Mouse (Mus musculus) liver (tissue): ENCODE data around the gene Sh2b3.
"Not testable (repeated sequence)": the region's sequence is repeated elsewhere in the genome, so short reads cannot be mapped to it uniquely, and the experiment has no call there.

Source experiments
- DNase-seq: peaks from one replicate; pipeline ENCODE4 v3.0.0-alpha.2; 2020; ENCODE audit warnings: mixed read lengths

The Sh2b3 gene

DNA sequence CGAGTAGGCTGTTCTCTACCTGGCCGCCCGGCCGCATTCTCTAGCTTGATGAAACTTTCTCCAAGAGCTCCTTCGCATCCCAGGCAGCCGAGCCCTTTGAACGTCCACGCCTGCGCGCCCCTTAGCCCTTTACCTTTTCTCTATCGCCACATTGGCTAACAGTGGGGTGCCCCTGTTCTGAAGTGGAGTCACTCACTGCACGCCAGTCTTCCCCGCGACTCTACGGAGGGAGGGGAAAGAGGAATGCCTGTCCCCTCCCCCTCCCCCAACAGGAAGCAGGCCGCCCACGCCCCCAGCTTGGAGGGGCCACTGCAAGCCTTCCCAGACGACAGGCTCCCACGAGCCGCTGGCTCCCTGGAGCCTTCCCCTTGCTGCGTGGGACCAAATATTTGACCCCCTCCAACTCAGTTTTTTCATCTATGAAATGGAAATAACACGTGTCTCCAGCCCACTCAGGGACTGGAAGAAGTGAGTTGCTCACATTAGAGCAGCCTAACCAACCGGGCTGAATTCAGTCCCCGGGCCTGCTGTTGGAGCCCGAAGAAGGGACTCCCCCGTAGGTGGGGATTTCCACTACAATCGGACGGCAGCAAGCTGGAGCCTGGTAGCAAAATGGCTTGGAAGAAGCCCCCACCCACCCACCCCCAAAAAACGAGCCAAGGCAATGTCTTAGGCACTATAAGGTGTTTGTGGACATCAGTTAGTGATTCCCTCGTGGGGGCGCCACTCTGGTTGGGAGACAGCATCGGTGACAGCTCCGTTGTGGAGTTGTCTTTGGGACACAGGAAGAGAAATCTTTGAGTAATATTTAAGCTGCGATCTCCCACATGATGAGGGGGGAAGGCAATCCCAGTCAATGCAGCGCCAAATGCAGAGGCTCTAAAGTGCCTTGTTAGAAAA, at the start of gene Sh2b3:
Sh2b3 (minus strand) TSS at position 206 of the 900 bp plus-strand sequence.
- peak; percentile 66 for DNase-seq

DNA sequence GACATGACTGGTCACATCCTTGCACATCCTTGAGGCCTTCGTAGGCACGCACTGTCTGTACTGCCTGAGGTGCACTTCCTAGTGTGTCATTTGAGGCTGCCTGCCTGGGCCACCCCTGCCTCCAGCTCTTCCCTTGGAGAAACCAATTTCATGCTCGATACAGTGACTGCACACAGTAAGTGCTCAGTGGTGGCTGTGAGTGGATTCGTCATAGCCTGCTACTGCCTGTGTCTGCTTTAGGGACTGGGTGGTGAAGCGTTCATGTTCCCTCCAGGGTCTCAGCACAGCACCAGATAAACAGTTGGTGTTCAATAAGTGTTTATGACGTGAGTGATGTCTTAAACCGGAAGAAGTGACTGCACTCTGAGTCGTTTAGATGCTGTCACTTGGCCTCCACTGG, 45.9 kb upstream of the Sh2b3 start:
- DNase-seq: no peak

DNA sequence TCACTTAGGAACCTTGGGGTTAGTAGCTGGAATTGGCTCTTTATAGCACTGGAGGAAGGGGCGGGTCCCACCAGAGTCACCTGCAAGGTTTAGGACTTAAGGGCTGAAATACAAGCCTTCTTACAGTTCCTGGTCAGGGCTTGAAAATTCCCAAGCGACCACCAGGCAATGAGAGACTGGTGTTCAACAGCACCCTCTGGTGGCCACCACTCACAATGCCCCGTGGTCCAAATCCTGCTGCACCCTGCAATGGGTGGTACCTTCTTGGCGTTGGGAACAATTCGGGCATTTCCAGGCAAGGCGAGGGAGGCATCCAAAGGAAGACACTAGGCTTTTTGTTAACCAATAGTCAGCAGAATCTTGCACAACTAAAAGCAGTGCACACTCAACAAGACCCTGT, 41.8 kb upstream of the Sh2b3 start:
- DNase-seq: peak; percentile 38

DNA sequence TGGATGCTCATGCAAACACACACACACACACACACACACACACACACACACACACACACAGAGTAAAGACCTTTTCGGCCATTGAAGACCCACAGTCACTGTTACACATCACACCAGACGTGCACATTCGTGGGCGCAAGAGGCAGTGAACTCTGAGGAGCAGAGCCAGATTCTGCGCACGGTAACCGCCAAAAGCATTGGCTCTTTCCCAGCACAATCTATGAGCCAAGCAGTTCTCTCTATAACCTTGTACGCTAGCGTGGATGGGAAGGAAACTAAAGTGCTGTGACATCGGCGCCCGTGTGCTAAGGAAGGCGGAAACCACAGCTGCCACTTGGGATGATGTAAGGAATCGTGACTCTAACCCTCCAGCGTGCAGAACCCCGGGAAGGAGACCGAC, 41.3 kb upstream of the Sh2b3 start:
- DNase-seq: no peak

DNA sequence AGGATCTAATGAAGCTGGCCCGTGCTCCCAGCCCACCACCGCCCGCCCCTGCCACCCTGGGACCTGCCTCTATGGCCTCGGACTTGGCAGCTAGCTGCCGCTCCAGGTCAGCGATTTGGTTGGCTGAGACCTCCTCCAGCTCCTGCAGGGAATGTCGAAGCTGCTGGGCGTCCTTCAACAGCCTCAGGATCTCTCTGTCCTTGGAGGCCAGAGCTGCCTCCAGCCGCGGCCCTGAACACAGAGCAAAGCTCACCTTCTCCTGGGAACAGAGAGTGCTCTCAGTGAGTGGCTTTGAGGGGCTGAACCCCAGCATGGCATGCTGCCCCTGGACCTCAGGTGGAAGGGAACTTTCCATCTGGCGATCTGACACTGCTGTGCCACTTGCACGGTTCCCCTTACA, 39.5 kb upstream of the Sh2b3 start:
- DNase-seq: no peak

DNA sequence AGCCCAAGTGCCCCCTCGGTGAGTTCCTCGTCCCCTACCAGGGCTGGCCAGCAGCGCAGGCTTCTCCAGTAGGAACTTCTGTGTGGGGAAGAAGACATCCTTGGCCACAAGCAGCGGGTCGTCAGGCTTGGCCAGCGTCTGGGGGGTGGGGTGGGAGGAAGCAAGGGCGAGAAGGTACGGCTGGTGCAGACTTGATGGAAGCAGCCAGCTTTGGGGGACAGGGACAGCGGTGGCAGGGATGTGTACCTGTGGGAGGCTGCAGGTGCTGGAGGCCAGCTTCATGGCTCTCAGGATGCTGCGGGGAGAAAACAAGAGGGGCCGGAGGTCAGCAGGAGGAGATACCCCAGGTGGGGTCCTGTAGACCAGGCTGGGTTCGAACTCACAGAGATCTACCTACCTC, 37.6 kb upstream of the Sh2b3 start:
- no peak for DNase-seq

DNA sequence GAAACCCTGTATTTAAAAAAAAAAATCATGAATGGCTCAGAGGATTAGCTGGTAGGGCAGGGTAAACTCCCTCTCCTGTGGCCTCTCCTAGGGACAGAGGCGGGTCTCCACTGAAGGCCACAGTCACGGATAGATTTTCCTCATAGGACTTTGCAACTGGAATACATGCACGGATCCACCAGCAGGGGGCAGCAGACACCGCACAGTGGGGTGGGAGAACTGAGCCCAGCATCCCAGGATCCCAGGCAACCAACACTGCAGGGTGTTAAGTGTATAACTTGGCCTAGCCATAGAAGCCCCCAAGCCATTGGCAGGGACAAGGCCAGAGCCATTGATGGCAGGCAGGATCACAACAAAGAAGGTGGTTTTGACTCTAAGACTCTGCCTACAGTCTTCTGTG, 34.7 kb upstream of the Sh2b3 start:
- DNase-seq: peak; percentile 77

DNA sequence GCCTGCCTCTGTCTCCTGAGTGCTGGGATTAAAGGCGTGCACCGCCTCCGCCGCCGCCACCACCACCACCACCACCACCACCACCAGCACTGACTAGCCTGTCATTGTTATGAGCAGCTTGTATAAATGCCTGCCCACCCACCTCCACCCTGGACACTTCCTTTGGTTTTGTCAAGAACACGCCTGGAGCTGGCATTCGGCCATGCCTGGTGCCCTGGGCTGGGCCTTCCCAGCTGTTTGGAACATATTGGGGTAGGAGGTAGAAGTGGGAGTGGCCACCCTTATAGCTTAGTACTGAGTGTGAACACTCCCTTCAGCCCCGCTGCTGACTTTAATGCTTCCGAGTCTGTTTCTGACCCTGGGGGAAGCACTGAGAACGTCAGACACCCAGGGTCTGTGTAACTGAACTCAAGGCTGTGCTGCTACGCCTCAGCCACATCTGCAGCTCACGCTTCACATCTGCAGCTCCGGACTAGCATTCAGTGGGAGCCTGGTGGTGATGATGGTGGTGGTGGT, 34.1 kb upstream of the Sh2b3 start:
- no peak for DNase-seq

DNA sequence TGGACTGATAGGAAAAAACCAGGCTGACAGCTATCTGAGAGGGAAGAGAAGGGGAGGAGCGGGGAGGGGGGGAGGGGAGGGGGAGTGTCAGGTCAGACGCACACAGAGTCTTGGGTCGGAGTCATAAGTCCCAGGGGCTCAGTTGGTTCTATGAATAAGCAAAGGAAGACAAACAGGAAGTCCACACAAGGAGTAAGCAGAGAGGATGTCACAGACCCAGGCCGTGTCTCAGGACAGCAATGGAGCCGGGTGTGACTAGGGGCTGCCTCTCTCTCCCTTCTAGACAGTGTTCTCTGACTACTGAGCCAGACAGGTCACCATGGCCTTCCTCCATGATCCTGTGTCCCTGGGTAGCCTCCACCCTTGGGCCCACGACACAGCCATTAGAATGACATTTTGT, 33.4 kb upstream of the Sh2b3 start:
- DNase-seq: no peak

DNA sequence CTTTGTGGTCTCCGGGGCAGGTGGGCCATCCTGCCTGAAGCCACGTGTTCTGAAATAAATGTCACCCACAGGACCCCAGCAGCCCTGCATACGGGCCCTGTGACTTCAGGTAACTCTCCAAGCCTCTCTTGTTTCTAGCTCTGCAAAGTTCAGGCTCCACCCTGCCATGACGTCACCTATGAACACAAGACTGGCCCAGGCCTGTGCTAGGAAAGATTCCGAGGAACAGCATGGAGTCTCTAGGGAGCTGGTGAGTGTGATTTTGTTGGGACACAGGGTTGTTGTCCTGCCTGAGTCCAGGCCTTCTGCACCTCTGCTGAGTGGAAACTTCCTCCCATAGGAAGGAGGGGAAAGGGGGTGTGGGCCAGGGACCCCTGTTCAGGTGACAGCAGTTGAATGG, 30.5 kb upstream of the Sh2b3 start:
- DNase-seq: no peak

DNA sequence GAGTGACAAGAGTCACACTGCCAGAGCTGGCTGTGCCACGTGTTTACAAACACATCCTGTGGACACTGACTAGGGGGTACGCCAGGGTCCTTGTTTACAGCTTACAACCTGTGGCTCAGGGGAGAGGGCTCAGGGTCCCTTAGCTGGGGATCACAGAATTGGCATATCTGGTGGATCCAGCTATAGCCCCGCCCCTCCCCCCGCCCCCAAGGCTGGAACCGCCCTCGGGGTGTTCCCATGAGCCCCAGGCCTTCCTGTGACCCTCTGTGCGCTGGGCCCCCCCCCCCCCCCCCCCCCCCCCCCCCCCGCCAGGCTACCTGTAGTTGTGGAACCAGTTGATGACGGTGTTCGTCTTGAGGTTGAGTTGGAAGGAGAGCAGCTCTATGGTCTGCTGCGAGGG, 26.9 kb upstream of the Sh2b3 start:
- peak; percentile 50 for DNase-seq

DNA sequence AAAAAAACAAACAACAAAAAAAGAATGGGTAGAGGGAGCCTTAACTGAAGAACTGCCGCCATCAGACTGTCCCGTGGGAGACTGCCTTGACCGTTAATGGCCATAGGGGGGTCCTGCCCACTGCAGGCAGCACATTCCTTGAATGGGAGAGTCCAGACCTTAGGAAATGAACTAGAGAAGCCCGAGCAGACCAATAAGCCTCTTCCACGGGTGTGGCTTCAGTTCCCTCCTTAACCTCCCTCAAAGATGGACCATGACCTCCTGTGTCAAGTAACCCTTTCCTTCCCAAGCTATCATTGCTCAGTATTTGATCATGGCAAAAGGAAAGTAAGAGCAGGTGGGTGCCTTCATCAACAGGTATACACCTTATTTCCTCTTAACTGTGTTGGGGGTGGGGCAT, 24.5 kb upstream of the Sh2b3 start:
- DNase-seq: no peak

DNA sequence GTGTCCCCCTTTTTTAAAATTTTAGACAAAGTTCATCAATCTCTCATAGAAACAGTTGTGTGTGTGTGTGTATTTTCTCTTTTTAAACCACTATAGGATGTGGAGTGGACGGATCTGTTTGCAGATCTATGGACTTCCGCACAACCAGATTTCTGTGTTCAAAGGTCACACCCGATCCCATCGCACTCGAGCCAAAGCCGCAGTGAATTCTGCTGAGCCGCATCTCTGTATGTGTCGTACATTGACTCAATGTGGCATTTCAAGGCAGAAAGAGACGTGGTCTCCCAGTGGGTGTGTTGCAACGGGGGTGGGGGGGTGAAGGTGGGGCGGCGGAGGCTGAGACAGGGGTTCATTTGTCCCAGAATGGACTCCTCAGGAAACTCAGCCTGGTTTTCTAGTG, 21.0 kb upstream of the Sh2b3 start:
- no peak for DNase-seq

DNA sequence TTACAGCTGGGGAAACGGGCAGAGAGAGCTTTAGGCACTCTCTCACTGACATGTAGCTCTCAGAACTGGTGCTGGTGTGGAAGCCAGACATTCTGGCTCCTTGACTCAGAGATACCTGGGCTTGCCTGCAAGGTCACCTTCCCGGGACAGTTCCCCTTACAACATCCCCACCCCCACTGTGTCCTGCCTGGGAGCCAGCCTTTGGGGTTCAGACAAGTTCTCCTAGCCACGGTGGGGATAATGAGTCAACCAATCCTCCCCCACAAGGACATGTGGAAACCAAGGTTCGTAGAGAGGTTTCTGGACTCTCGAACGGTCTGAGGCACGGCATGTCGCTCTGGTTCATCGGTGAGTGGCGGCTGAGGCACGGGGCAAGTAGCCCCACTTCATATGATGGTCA, 19.3 kb upstream of the Sh2b3 start:
- DNase-seq: no peak

DNA sequence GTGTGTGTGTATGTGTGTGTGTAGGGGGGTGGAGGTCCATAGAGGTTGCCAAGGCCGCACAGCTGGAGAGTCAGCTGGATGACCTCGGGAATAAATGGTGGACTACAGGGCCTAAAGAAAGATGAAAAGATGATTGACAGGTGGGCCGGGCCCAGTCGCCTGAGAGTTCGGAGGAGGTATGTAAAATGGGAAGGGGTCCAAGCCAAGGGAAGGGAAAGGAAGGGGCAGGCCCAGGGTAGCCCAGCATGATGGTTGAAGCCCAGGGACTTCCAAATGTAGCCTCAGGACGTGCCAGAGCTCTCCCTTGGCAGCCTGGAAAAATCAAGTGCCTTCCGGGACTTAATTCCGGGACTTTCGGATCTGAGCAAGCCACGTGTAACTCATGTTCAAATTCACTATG, 17.3 kb upstream of the Sh2b3 start:
- no peak for DNase-seq

DNA sequence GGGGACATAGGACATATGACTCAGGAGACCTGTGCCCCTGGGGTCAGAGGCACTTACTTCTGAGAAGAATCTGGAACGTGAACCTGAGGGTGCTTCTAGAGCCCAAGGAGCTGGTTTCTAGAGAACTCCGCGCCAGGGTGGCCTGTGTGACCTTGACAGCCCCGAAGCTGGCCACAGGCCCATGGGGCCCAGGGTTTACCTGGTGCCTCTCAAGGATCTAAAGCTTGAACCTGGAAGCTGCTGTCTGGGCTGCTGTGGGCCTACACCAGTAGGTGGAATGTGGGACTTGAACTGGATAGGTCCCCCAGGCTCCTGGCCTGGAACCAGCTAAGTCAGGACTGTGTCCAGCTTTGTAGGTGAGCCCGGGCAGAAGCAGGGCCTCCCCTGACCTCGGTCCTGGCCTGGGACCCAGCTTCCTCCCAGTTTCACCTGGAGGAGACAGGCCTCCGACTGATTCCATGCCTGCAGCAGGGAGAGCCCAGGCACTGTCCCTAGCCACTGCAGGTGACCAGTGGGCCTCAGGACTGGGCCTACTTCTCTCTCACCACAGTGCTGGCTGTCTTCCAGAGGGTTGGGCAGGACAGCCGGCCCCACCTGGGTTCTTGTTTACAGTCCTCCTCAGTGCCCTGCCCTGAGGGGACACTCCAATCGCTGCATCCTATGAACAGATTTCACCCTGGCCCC, 16.1 kb upstream of the Sh2b3 start:
- DNase-seq: peak; percentile 66

DNA sequence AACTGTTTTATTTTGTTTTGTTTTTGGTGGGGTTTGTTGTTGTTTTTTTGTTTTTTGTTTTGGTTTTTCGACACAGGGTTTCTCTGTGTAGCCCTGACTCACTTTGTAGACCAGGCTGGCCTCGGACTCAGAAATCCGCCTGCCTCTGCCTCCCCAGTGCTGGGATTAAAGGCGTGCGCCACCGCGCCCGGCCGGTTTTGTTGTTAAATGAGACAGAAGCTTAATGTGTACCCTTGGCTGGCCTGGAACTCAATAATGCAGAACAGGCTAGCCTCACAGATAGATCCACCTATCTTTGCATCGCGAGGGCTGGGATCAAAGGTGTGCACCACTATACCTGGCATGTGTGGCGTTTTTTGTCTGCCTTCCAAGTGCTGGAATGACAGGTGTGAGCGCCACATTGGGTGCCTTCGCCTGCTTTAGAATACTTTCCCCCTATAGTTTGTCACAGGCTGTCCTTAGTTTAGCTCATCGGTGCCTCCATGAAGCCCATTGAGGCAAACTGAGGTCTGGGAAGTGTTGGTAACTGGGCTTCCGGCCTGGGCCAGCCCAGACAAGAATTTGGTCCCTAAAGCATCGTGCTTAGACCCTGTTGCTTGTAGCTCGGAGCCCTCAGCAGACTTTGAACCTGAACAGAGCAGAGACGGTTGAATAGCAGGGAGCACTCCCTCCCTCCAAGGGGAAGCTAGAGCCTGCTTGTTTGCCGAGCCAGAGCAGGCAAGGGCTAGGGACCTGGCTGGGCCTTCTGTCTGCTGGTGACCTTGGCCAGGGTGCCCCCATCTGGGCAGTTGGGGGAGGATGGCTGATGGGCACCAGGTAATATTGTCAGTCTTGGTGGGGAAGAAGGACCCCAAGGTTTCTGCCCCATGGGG, 12.3 kb upstream of the Sh2b3 start:
- no peak for DNase-seq

DNA sequence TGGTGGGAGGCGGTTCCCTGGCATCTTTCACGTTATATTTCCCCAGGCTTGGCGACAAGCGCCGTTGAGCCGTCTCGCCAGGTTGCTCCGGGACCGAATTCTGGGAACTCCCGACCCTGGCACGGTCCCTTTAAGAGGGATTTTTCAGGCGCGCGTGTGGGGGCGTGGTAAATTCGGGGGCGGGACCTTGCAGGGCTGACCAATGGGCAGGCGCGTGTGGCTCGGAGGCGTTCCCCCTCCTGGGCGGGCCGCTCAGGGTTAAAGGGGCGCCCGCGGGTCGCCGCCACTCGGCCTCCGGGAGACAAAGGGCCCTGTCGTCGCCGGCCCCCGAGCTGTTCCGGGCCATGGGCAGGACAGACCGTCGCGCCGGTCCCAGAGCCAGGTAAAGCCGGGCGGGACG, 11.3 kb upstream of the Sh2b3 start, which contains the start of gene Pheta1:
Pheta1 (plus strand) TSS at position 242 of the 400 bp plus-strand sequence.
- peak; percentile 95 for DNase-seq

DNA sequence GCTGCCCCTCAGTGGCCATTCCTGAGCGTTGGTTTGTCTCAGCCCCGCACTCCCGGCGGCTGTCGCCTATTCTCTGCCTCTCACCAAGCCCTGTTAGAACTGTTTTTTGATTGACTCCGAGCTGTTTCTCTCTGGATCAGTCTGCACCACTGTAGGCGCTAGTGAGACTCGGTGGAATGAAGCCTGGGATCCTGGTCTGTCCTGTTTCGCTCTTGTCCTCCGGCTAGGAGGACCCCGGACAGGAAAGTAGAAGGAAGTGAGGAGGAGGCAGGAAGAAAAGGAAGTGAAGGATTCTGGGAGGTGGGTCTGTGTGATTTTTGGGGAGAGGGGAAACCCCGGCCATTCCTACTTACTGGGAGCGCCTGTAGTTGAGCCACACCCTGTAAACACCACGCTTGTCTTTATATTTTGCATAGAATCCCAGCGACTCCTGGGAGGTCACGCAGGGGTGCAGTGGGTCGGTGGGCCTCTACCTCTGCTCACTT, 10.6 kb upstream of the Sh2b3 start:
- DNase-seq: peak; percentile 44

DNA sequence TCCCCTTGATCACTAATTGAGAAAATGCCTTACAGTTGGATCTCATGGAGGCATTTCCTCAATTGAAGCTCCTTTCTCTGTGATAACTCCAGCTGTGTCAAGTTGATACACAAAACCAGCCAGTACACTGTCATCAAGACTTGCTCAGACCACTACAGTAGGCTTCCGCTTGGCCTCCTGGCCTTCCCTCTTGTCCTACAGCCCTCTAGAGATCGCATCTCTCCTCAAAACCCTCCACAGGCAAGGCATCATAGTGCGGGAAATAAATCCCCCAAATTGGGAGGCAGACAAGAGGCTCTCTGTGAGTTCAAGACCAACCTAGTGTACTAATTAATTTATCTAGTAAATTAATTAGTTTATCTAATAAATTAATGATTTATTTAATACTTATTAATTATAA, 9.8 kb upstream of the Sh2b3 start:
- not testable (repeated sequence) for DNase-seq

DNA sequence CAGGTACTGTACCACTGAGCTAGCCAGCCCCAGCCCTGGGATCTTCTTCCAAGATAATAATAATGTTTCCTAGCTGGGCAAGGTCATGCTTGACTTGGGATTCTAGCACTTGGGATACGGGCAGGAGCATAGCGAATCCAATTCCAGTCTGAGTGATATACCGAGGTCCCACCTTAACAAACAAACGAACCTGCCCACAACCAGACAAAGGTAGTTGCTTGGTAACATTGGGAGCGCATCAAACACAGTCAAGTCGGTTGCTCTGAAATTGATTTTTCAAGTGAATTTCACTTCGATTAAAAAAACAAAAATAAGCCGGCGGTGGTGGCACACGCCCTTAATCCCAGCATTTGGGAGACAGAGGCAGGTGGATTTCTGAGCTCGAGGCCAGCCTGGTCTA, 8.9 kb upstream of the Sh2b3 start:
- no peak for DNase-seq

DNA sequence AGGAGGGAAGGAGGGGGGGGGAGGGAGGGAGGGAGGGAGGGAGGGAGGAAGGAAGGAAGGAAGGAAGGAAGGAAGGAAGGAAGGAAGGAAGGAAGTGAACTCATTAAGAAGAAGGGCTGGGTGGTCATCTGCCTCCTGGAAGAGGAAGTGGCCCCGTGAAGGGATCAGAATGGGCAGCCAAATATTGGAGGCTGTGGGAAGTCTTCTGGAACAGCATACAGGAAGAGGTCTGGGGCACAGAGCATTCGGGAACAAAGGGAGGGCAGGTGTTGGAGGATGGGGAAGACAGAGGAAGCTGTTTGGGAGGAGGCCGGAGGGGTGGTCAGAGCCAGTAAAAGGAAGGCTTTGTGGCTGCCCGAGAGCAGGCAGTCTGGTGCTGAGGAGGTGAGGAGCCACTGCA, 7.9 kb upstream of the Sh2b3 start:
- no peak for DNase-seq
